Mouse (Mus musculus): ENCODE measurements at regions not wholly inside any gene's neighbourhood (a gene's known extent, or its start where the extent isn't known, plus 50 kb on each side); places are given as distances from the start of the nearest gene placed in this dataset.

DNA sequence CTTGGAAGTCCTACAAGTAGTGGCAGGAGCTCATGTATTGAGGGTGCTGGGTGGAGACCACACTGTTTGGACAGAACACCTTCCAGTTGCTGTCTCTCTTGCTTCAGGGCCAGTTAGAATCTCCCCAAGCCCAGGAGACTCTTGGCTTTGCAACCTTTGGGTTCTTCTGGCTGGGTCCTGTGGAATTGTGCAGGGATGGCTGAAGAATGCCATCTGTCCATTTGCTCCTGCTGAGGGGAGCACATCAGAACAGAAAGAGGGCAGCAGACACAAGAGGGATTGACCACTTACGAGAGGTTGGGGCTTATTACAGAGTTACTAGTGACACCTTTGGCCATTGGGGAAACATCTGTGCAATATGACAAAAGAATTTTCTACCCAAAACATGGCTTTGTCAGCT lies 145.1 kb downstream of the Rps24 start:
- DNase-seq: no peak

- DNase-seq: no peak
These were observed 154.9 kb downstream of the Rps24 start for GRCm38 (mm10) chr14:24641853-24642252.

DNA sequence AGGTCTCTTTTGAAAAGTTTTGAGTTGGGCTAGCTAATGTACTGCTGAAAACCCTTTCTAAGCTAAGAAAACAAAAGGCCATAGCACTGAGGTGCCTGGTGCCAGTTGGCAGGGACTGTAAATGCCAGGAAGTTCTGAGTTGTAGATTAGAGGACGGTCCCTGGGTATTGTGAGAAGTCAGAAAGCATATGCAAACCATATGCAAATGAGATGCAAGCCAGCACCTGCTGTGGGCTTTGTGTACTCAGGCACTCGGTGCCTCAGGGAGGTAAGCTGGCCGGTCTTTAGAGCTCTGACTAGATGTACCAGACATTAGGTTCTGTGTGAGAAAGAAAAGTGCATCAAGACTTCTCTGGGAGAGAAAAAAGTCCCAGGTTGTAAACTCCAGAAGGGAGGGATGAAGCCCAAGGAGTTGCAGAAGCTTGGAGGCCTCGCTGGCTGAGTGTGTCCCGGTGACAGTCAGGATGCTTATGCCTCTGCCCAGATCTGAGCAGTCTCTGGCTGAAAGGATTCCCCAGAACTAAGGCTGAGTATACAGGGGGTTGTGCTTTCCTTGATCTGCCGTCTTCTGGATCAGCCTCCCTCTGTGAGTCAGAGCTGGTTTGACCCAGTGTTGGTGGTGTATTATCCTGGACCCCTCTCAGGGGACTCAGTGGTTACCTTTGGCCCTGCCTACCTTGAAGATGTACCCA lies 157.3 kb downstream of the Rps24 start:
- no peak for DNase-seq

DNA sequence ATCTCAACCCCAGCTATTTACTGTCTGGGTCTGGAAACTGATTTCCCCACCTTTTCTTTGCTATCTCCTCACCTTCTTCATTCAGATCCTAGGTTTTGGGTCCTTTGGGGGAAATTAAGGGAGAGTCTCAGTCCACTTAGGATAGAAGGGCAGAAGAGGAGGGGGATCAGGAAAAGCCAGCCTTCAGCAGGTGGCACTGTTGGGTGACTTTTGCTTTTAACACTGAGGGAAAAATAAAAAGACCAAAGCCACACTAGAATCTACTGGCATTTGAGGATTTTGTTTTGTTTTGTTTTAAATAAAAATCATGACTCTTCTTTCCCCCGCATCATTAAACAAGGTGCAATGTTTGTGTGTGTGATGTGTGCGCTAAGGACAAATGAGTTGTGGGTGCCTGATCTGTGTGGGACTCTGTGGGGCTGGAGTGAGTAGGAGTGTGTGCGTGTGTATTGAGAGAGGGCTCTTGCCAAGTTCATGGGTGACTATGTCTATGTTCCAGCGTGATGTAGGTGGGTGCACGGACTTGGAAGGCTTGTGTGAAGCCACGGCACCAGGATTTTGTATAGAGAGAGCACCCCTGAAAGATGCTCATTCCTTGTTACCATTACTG lies 159.4 kb downstream of the Rps24 start:
- no peak for DNase-seq

DNA sequence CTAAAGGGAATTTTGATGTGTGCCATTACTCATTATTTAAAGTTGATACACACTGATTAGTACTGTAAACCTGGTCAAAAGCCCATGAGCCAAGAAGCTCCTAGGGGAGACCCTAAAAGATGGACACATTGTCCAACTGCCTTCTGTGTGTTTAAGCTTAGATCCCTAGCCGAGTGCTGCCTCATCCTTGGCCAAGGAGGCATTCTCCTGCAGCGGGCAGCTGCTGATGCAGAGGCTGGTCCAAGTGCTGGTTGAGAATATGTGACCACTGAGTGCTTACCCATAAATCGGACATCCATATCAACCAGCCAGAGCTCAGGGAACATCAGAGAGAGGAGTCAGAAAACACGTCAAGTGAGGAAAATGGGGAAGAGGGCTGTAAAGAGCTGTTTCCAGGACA lies 160.8 kb downstream of the Rps24 start:
- DNase-seq: no peak

GRCm38 (mm10) chr14:24650195-24650901 lies 163.4 kb downstream of the Rps24 start:
- DNase-seq: no peak

- DNase-seq: no peak
These were observed 164.0 kb downstream of the Rps24 start for GRCm38 (mm10) chr14:24650902-24651270.

GRCm38 (mm10) chr14:24652591-24652990 lies 165.7 kb downstream of the Rps24 start:
- DNase-seq: no peak

DNA sequence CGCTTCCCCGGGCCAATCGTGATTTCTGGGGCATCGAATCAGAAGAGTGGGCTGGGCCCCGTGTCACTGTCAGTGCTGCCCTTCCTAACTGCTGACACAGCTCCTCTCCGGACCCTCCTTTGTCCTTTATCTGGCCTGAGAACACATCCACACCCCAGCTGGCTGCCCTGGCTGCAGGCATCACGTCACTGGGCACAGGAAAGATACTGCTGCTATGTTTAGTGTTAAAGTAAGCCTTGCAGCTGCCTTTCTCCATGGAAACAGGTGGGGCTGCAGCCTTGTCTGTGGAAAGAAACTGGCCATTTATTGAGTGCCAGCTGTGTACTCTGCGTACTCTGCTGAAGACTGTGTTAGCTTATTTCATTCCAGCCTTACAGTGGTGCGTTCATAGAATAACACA lies 168.7 kb downstream of the Rps24 start:
- DNase-seq: peak; percentile 24

DNA sequence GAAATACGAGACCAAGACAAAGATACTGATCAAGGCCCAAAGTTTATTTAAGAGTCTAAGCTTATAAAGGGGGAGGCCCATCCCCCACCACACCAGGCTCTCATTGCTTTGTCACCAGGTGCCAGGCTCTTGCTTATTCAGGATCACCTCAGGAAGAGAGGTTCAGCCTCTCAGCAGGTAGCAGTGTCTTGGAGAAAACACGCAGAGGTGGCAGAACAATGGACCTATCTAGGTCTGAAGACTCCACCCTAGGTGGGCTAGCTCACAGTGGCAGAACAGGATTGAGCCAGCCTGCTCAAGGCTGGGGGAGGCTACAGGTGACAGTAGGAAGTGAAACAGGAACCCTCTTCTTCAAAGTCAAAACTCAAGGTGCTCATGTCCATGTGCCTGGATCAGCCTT lies 174.9 kb downstream of the Rps24 start:
- no peak for DNase-seq

GRCm38 (mm10) chr14:24665210-24665609 lies 178.3 kb downstream of the Rps24 start:
- DNase-seq: no peak
